Mouse (Mus musculus) yolk sac, embryonic 10.5 days (tissue): ENCODE measurements around the gene Surf6.
"Not testable (repeated sequence)": the region's sequence is repeated elsewhere in the genome, so short reads cannot be mapped to it uniquely, and the experiment has no call there.

Experiments
- DNase-seq: peaks from one replicate; pipeline ENCODE4 v3.0.0-alpha.2; 2017; ENCODE audit warnings: low spot score

The Surf6 gene

GRCm38 (mm10) chr2:26913416-26914147 is 10.9 kb upstream of the Surf6 start:
- no peak for DNase-seq

- no peak for DNase-seq
Observed at GRCm38 (mm10) chr2:26912253-26912770, 9.6 kb upstream of the Surf6 start.

- no peak for DNase-seq
Observed at GRCm38 (mm10) chr2:26910994-26911765, 8.5 kb upstream of the Surf6 start.

GRCm38 (mm10) chr2:26910124-26910993 is 7.7 kb upstream of the Surf6 start, which contains the start of the genes Med22 and Rpl7a:
Gene Med22, minus strand, starts transcription at chr2:26910677.
Gene Rpl7a, plus strand, starts transcription at chr2:26910764.
- peak; percentile 98 for DNase-seq

GRCm38 (mm10) chr2:26909387-26909784 is 6.7 kb upstream of the Surf6 start:
- DNase-seq = no peak

- DNase-seq = no peak
Observed at GRCm38 (mm10) chr2:26908710-26909386, 6.2 kb upstream of the Surf6 start.

GRCm38 (mm10) chr2:26907109-26907508 is 4.4 kb upstream of the Surf6 start:
- DNase-seq = no peak

- no peak for DNase-seq
Observed at GRCm38 (mm10) chr2:26906431-26906830, 3.8 kb upstream of the Surf6 start.

GRCm38 (mm10) chr2:26905936-26906335 is 3.3 kb upstream of the Surf6 start:
- DNase-seq = no peak

GRCm38 (mm10) chr2:26903311-26903710 is 632 bp upstream of the Surf6 start:
- DNase-seq = no peak

GRCm38 (mm10) chr2:26901834-26902400 is 762 bp downstream of the Surf6 start:
- no peak for DNase-seq

- no peak for DNase-seq
Observed at GRCm38 (mm10) chr2:26900731-26901130, 1.9 kb downstream of the Surf6 start.

- DNase-seq = no peak
Observed at GRCm38 (mm10) chr2:26895898-26896297, 6.8 kb downstream of the Surf6 start.

- DNase-seq = not testable (repeated sequence)
Observed at GRCm38 (mm10) chr2:26886170-26886569, 16.5 kb downstream of the Surf6 start.

- not testable (repeated sequence) for DNase-seq
Observed at GRCm38 (mm10) chr2:26885541-26885940, 17.1 kb downstream of the Surf6 start.

- DNase-seq = no peak
Observed at GRCm38 (mm10) chr2:26878571-26878970, 24.1 kb downstream of the Surf6 start.

- no peak for DNase-seq
Observed at GRCm38 (mm10) chr2:26870666-26871065, 32.0 kb downstream of the Surf6 start.

- no peak for DNase-seq
Observed at GRCm38 (mm10) chr2:26864879-26865278, 37.8 kb downstream of the Surf6 start, which contains the start of gene Abo. Gene Abo, minus strand, starts transcription at chr2:26864979.

GRCm38 (mm10) chr2:26862856-26863255 is 39.8 kb downstream of the Surf6 start:
- no peak for DNase-seq

GRCm38 (mm10) chr2:26847706-26848105 is 55.0 kb downstream of the Surf6 start:
- no peak for DNase-seq
